Mouse (Mus musculus) MEL (cell line): ENCODE measurements around the gene Slc25a41. TPM values are rescaled to one million over a fixed set of nuclear protein-coding genes. Genes with fewer than 3 reads are reported as not detected.

Experiments
- DNase-seq: peaks from one replicate; pipeline ENCODE4 v3.0.0; 2011; ENCODE audit warnings: low read depth, low spot score
- H3K27ac ChIP-seq: 2 replicates; pipeline ENCODE4 v1.5.1; 2012; ENCODE audit warnings: low read depth, mild to moderate bottlenecking, control low read depth, low read length, moderate library complexity; ENCODE audit not compliant: control insufficient read depth
- H3K27me3 ChIP-seq, 2 experiments: fragments of 150-350 bp in 1 of 2; sonication (generic) in 1 of 2; 2 replicates each; pipeline ENCODE4 v1.6.1; 2012; ENCODE audit warnings: low read length in 2 of 2, mild to moderate bottlenecking in 2 of 2, improper control_type of control experiment in 1 of 2, moderate library complexity in 1 of 2; ENCODE audit not compliant: insufficient read depth in 2 of 2, control insufficient read depth in 1 of 2
- H3K36me3 ChIP-seq, 2 experiments: 2 replicates each; pipeline ENCODE4 v1.6.1; 2012 to 2014; ENCODE audit warnings: low read length in 2 of 2, improper control_type of control experiment in 1 of 2, inconsistent platforms in 1 of 2, mild to moderate bottlenecking in 1 of 2; ENCODE audit not compliant: insufficient read depth in 2 of 2, control insufficient read depth in 1 of 2
- H3K4me1 ChIP-seq, 2 experiments: fragments of 150-350 bp in 1 of 2; sonication (generic) in 1 of 2; 2 replicates each; pipeline ENCODE4 v1.6.1; 2012; ENCODE audit warnings: low read length in 2 of 2, improper control_type of control experiment in 1 of 2, mild to moderate bottlenecking in 1 of 2; ENCODE audit not compliant: insufficient read depth in 2 of 2, control insufficient read depth in 1 of 2
- H3K4me3 ChIP-seq, 2 experiments: fragments of 150-350 bp in 1 of 2; sonication (generic) in 1 of 2; 2 replicates each; pipeline ENCODE4 v1.5.1; 2012; ENCODE audit warnings: low read depth in 2 of 2, low read length in 2 of 2, mild to moderate bottlenecking in 2 of 2, moderate library complexity in 2 of 2, control low read depth in 1 of 2, improper control_type of control experiment in 1 of 2; ENCODE audit not compliant: control insufficient read depth in 1 of 2, insufficient read depth in 1 of 2
- H3K79me2 ChIP-seq: 2 replicates; pipeline ENCODE4 v1.6.1; 2012; ENCODE audit warnings: mild to moderate bottlenecking, low read length, moderate library complexity; ENCODE audit not compliant: control insufficient read depth, poor library complexity, insufficient read depth
- H3K9ac ChIP-seq: 2 replicates; pipeline ENCODE4 v1.6.1; 2012; ENCODE audit warnings: low read depth, mild to moderate bottlenecking, control low read depth, low read length, moderate library complexity; ENCODE audit not compliant: control insufficient read depth, poor library complexity, severe bottlenecking
- H3K9me3 ChIP-seq: fragments of 150-350 bp; sonication (generic); replicated peaks from 2 replicates; pipeline ENCODE4 v1.6.1; 2012; ENCODE audit warnings: mild to moderate bottlenecking, low read length, improper control_type of control experiment, moderate library complexity; ENCODE audit not compliant: insufficient read depth
- CHD2 ChIP-seq: IDR thresholded peaks from 2 replicates; pipeline ENCODE4 v1.6.1; 2011; ENCODE audit warnings: low read length, improper control_type of control experiment
- MAZ ChIP-seq: IDR thresholded peaks from 2 replicates; pipeline ENCODE4 v1.6.1; 2012; ENCODE audit warnings: low read depth, mild to moderate bottlenecking, inconsistent platforms, low read length, improper control_type of control experiment
- NRF1 ChIP-seq: IDR thresholded peaks from 2 replicates; pipeline ENCODE4 v1.6.1; 2014; ENCODE audit warnings: low read depth, mild to moderate bottlenecking, inconsistent platforms, low read length, improper control_type of control experiment, moderate library complexity; ENCODE audit not compliant: poor library complexity, insufficient read depth, severe bottlenecking
- SMC3 ChIP-seq: IDR thresholded peaks from 2 replicates; pipeline ENCODE4 v1.6.1; 2011; ENCODE audit warnings: low read depth, low read length, improper control_type of control experiment
- polyA plus RNA-seq, 2 experiments: library from polyadenylated mRNA; stranded (reverse) in 1 of 2; unstranded in 1 of 2; fragments of >175 nt in 1 of 2; fragments of >200 nt in 1 of 2; gene quantifications; 2 replicates each; pipeline versions ENCODE4 v1.2.1 to v1.2.4; 2012; ENCODE audit warnings: low replicate concordance in 2 of 2, low read depth in 1 of 2; ENCODE audit not compliant: insufficient read length in 2 of 2, insufficient read depth in 1 of 2, missing spikeins in 1 of 2
- total RNA-seq: library from RNA; depleted of rRNA; stranded (reverse); fragments of 300-350 nt; gene quantifications from 2 replicates; pipeline ENCODE4 v1.2.3, GENCODE M21; 2012; rRNA removed

Slc25a41 gene
- total and polyA plus RNA-seq, 3 experiments = 0.08 to 0.15 TPM; not detected in 1

- no peaks in the 10 kb centered on the region; a peak in 1 of 4 replicates for H3K27me3 ChIP-seq
- H3K27ac ChIP-seq = no peak overlapping the region
- no peaks in the 10 kb centered on the region for H3K79me2 ChIP-seq
- H3K9me3 ChIP-seq = no peaks in the 10 kb centered on the region
- H3K9ac ChIP-seq = no peak overlapping the region
- no peaks in the 10 kb centered on the region for H3K4me1 ChIP-seq
- no peak for DNase-seq
- no peaks in the 10 kb centered on the region for H3K36me3 ChIP-seq
- H3K4me3 ChIP-seq = no peak overlapping the region
- TF ChIP-seq SMC3 = no peak
- TF ChIP-seq NRF1 = no peak
- TF ChIP-seq CHD2 = no peak
- TF ChIP-seq MAZ = no peak
Observed at GRCm38 (mm10) chr17:56984886-56985285, 56.6 kb downstream of the Slc25a41 start.

Other genes starting within 250 kb of the Slc25a41 start
- 7.5 and 8.7 TPM in 2 replicates for gene Rfx2, start 210.6 kb downstream of the Slc25a41 start, total RNA-seq
- 10 to 100 TPM in 1 of 2 experiments, not detected in 1; 29.2 TPM for gene Rfx2, start 210.6 kb downstream of the Slc25a41 start, polyA plus RNA-seq
- not detected in 2 replicates for gene Acsbg2, start 167.2 kb downstream of the Slc25a41 start, total RNA-seq
- not detected for gene Acsbg2, start 167.2 kb downstream of the Slc25a41 start, polyA plus RNA-seq
- gene 1700061G19Rik, start 166.2 kb downstream of the Slc25a41 start, total RNA-seq = 0.26 and 0.27 TPM in 2 replicates
- gene 1700061G19Rik, start 166.2 kb downstream of the Slc25a41 start, polyA plus RNA-seq = under 1 TPM in 1 of 2 experiments, not detected in 1; 0.68 TPM
- gene Mllt1, start 106.2 kb downstream of the Slc25a41 start, total RNA-seq = 21.7 and 25.0 TPM in 2 replicates
- 10 to 100 TPM in 1 of 2 experiments, not detected in 1; 63.0 TPM for gene Mllt1, start 106.2 kb downstream of the Slc25a41 start, polyA plus RNA-seq
- gene Acer1, start 59.5 kb downstream of the Slc25a41 start, total RNA-seq = not detected in 2 replicates
- under 1 TPM in 1 of 2 experiments, not detected in 1; 0.03 TPM for gene Acer1, start 59.5 kb downstream of the Slc25a41 start, polyA plus RNA-seq
- gene Clpp, start 51.3 kb downstream of the Slc25a41 start, total RNA-seq = 177 TPM in 2 replicates
- 100 to 1,000 TPM in 1 of 2 experiments, not detected in 1; 178 TPM for gene Clpp, start 51.3 kb downstream of the Slc25a41 start, polyA plus RNA-seq
- gene Alkbh7, start 44.3 kb downstream of the Slc25a41 start, total RNA-seq = 22.5 and 26.4 TPM in 2 replicates
- gene Alkbh7, start 44.3 kb downstream of the Slc25a41 start, polyA plus RNA-seq = 10 to 100 TPM in 1 of 2 experiments, not detected in 1; 18.9 TPM
- gene Pspn, start 41.6 kb downstream of the Slc25a41 start, total RNA-seq = not detected in 2 replicates
- 1 to 10 TPM in 1 of 2 experiments, not detected in 1; 1.0 TPM for gene Pspn, start 41.6 kb downstream of the Slc25a41 start, polyA plus RNA-seq
- 116 and 145 TPM in 2 replicates for gene Gtf2f1, start 30.4 kb downstream of the Slc25a41 start, total RNA-seq
- gene Gtf2f1, start 30.4 kb downstream of the Slc25a41 start, polyA plus RNA-seq = 100 to 1,000 TPM in 1 of 2 experiments, not detected in 1; 171 TPM
- gene Gm17949, start 30.2 kb downstream of the Slc25a41 start, total RNA-seq = 0.08 TPM in 1 of 2 replicates, not detected in the other
- under 1 TPM in 1 of 2 experiments, not detected in 1; 0.13 TPM for gene Gm17949, start 30.2 kb downstream of the Slc25a41 start, polyA plus RNA-seq
- 89.3 and 104 TPM in 2 replicates for gene Khsrp, start 10.1 kb downstream of the Slc25a41 start, total RNA-seq
- gene Khsrp, start 10.1 kb downstream of the Slc25a41 start, polyA plus RNA-seq = 100 to 1,000 TPM; 125 to 157 TPM
- not detected in 2 replicates for gene Crb3, start 17.5 kb upstream of the Slc25a41 start, total RNA-seq
- gene Crb3, start 17.5 kb upstream of the Slc25a41 start, polyA plus RNA-seq = under 1 TPM in 1 of 2 experiments, not detected in 1; 0.19 TPM
- gene Slc25a23, start 18.2 kb upstream of the Slc25a41 start, total RNA-seq = 4.9 and 5.9 TPM in 2 replicates
- 10 to 100 TPM in 1 of 2 experiments, not detected in 1; 60.8 TPM for gene Slc25a23, start 18.2 kb upstream of the Slc25a41 start, polyA plus RNA-seq
- 3.2 and 3.8 TPM in 2 replicates for gene Dennd1c, start 36.9 kb upstream of the Slc25a41 start, total RNA-seq
- gene Dennd1c, start 36.9 kb upstream of the Slc25a41 start, polyA plus RNA-seq = 10 to 100 TPM in 1 of 2 experiments, not detected in 1; 20.7 TPM
- gene Tubb4a, start 46.1 kb upstream of the Slc25a41 start, total RNA-seq = 0.35 and 0.62 TPM in 2 replicates
- gene Tubb4a, start 46.1 kb upstream of the Slc25a41 start, polyA plus RNA-seq = 1 to 10 TPM in 1 of 2 experiments, not detected in 1; 6.4 TPM
- gene Tnfsf9, start 63.7 kb upstream of the Slc25a41 start, total RNA-seq = 2.0 and 2.5 TPM in 2 replicates
- gene Tnfsf9, start 63.7 kb upstream of the Slc25a41 start, polyA plus RNA-seq = 1 to 10 TPM in 1 of 2 experiments, not detected in 1; 3.4 TPM
- gene Cd70, start 108.1 kb upstream of the Slc25a41 start, total RNA-seq = not detected in 2 replicates
- not detected for gene Cd70, start 108.1 kb upstream of the Slc25a41 start, polyA plus RNA-seq
- not detected in 2 replicates for gene Tnfsf14, start 152.5 kb upstream of the Slc25a41 start, total RNA-seq
- gene Tnfsf14, start 152.5 kb upstream of the Slc25a41 start, polyA plus RNA-seq = not detected
- gene C3, start 186.5 kb upstream of the Slc25a41 start, total RNA-seq = 0.35 and 0.59 TPM in 2 replicates
- gene C3, start 186.5 kb upstream of the Slc25a41 start, polyA plus RNA-seq = 1 to 10 TPM in 1 of 2 experiments, not detected in 1; 3.2 TPM
- 21.8 and 22.1 TPM in 2 replicates for gene Gpr108, start 206.8 kb upstream of the Slc25a41 start, total RNA-seq
- 10 to 100 TPM in 1 of 2 experiments, not detected in 1; 35.9 TPM for gene Gpr108, start 206.8 kb upstream of the Slc25a41 start, polyA plus RNA-seq
- gene Trip10, start 207.8 kb upstream of the Slc25a41 start, total RNA-seq = 8.9 and 10.9 TPM in 2 replicates
- gene Trip10, start 207.8 kb upstream of the Slc25a41 start, polyA plus RNA-seq = 10 to 100 TPM in 1 of 2 experiments, not detected in 1; 20.8 TPM
- gene Vav1, start 237.4 kb upstream of the Slc25a41 start, total RNA-seq = 81.8 and 86.7 TPM in 2 replicates
- gene Vav1, start 237.4 kb upstream of the Slc25a41 start, polyA plus RNA-seq = 10 to 100 TPM in 1 of 2 experiments, not detected in 1; 99.6 TPM